28 mouse cellular contexts compared by ENCODE assay signal in the genomic region with DNA sequence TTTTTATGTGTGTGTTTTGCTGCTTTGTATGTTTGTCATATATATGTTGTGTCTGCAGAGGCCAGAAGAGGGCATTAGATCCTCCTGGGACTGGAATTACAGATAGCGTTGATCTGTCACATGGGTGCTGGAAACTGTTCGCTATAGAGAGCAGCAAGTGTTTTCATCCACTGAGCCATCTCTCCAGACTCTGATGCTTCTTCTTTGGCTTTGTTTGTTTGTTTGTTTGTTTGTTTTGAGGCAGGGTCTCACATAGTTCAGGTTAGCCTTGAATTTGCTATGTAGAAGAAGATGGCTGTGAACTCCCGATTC. TPM values are rescaled to one million over a fixed set of nuclear protein-coding genes. Genes with fewer than 3 reads are reported as not detected.
A peak's percentile ranks its signal among the peaks of the same experiment; 100 is the strongest.
DNase-seq lines count a peak whose midpoint lies in the region; ATAC-seq and TF ChIP-seq lines count a peak whose summit lies in the region.
"Had no signal": no experiment of that assay in that cellular context is flagged by ENCODE, and none has a peak within 500 bp of the region (broad histone marks: within the 10 kb centered on the region; RNA-seq: fewer than 3 reads in every experiment).

No protein-coding gene starts in this region.

- no peak overlapping the region for H3K4me2 ChIP-seq in kidney, postnatal 0 days (ENCODE audit: low read length)
- no peak overlapping the region for H3K4me2 ChIP-seq in liver, postnatal 0 days (ENCODE audit: low read depth, low read length)
- no peak overlapping the region for H3K4me2 ChIP-seq in intestine, embryonic 15.5 days (replicated peaks)
- no peak overlapping the region for H3K4me2 ChIP-seq in stomach, postnatal 0 days (replicated peaks; ENCODE audit: low read depth)
- H3K4me2 ChIP-seq: embryonic facial prominence, embryonic 13.5 days; forebrain, embryonic 12.5 days; forebrain, embryonic 15.5 days; heart, embryonic 13.5 days; hindbrain, embryonic 14.5 days had no signal

- ATAC-seq in kidney, postnatal 0 days (replicated peaks; ENCODE audit: low FRiP score, low read depth) = no peak
- ATAC-seq in liver, postnatal 0 days = no peak
- peak; percentile 50; the same call in 1 of the 2 replicates for ATAC-seq in intestine, embryonic 15.5 days
- no peak for ATAC-seq in stomach, postnatal 0 days (ENCODE audit: low FRiP score, low TSS enrichment)
- ATAC-seq: CD4-positive, CD25-positive, alpha-beta regulatory T cell, adult 4 months; forebrain, embryonic 15.5 days had no signal

- no peak overlapping the region for H3K27ac ChIP-seq in kidney, postnatal 0 days
- H3K27ac ChIP-seq in liver, postnatal 0 days (ENCODE audit: low read depth) = no peak overlapping the region
- no peak overlapping the region for H3K27ac ChIP-seq in intestine, embryonic 15.5 days
- H3K27ac ChIP-seq in stomach, postnatal 0 days (replicated peaks) = no peak overlapping the region
- H3K27ac ChIP-seq: embryonic facial prominence, embryonic 10.5 days; embryonic facial prominence, embryonic 13.5 days; forebrain, embryonic 12.5 days; forebrain, embryonic 15.5 days; heart, embryonic 13.5 days; hindbrain, embryonic 14.5 days had no signal

- H3K4me1 ChIP-seq in kidney, postnatal 0 days (replicated peaks; ENCODE audit: insufficient read depth, low read length) = no peaks in the 10 kb centered on the region
- H3K4me1 ChIP-seq in liver, postnatal 0 days (ENCODE audit: insufficient read depth) = no peaks in the 10 kb centered on the region
- no peaks in the 10 kb centered on the region for H3K4me1 ChIP-seq in intestine, embryonic 15.5 days (replicated peaks)
- H3K4me1 ChIP-seq in stomach, postnatal 0 days (replicated peaks; ENCODE audit: control insufficient read depth, insufficient read depth) = no peaks in the 10 kb centered on the region
- H3K4me1 ChIP-seq: embryonic facial prominence, embryonic 10.5 days; embryonic facial prominence, embryonic 13.5 days; forebrain, embryonic 12.5 days; forebrain, embryonic 15.5 days had no signal

- H3K4me3 ChIP-seq in kidney, postnatal 0 days (replicated peaks; ENCODE audit: low read depth, low read length) = no peak overlapping the region
- H3K4me3 ChIP-seq in liver, postnatal 0 days (ENCODE audit: low read depth, low read length) = no peak overlapping the region
- no peak overlapping the region for H3K4me3 ChIP-seq in intestine, embryonic 15.5 days (replicated peaks)
- no peak overlapping the region for H3K4me3 ChIP-seq in stomach, postnatal 0 days (ENCODE audit: low read depth, low read length)
- H3K4me3 ChIP-seq: embryonic facial prominence, embryonic 10.5 days; embryonic facial prominence, embryonic 13.5 days; erythroblast, embryonic 14.5 days; forebrain, embryonic 12.5 days; forebrain, embryonic 15.5 days; heart, embryonic 13.5 days had no signal

- no peaks in the 10 kb centered on the region for H3K9me3 ChIP-seq in kidney, postnatal 0 days (replicated peaks; ENCODE audit: low read length)
- H3K9me3 ChIP-seq in liver, postnatal 0 days (ENCODE audit: low read length) = no peaks in the 10 kb centered on the region
- no peaks in the 10 kb centered on the region for H3K9me3 ChIP-seq in intestine, embryonic 15.5 days
- no peaks in the 10 kb centered on the region for H3K9me3 ChIP-seq in stomach, postnatal 0 days (ENCODE audit: control insufficient read depth, low read length)
- H3K9me3 ChIP-seq: embryonic facial prominence, embryonic 10.5 days; embryonic facial prominence, embryonic 13.5 days; forebrain, embryonic 12.5 days; forebrain, embryonic 15.5 days; heart, embryonic 13.5 days had no signal

- peak; percentile 46; the same call in 1 of the 2 replicates for TF ChIP-seq CTCF in kidney, postnatal 0 days (IDR thresholded peaks at IDR 0.05; ENCODE audit: low read depth)
- 0 out of 2 replicates have a peak, but pooled peaks have one; percentile 16 for TF ChIP-seq CTCF in liver, postnatal 0 days (IDR thresholded peaks at IDR 0.05; ENCODE audit: low read depth)
- peak; percentile 14; the same call in 1 of the 2 replicates for TF ChIP-seq CTCF in stomach, postnatal 0 days (IDR thresholded peaks at IDR 0.05; ENCODE audit: low read depth)

- no peak for TF ChIP-seq EP300 in liver, postnatal 0 days (IDR thresholded peaks at IDR 0.05; ENCODE audit: low read depth)
- no peak for TF ChIP-seq EP300 in stomach, postnatal 0 days (optimal IDR thresholded peaks at IDR 0.05)

- H3K9ac ChIP-seq in kidney, postnatal 0 days (ENCODE audit: low read depth, low read length) = no peak overlapping the region
- no peak overlapping the region for H3K9ac ChIP-seq in liver, postnatal 0 days (replicated peaks)
- H3K9ac ChIP-seq in intestine, embryonic 15.5 days = no peak overlapping the region
- no peak overlapping the region for H3K9ac ChIP-seq in stomach, postnatal 0 days (ENCODE audit: low read length)
- H3K9ac ChIP-seq: embryonic facial prominence, embryonic 13.5 days; forebrain, embryonic 12.5 days; forebrain, embryonic 15.5 days; heart, embryonic 13.5 days; hindbrain, embryonic 14.5 days had no signal

- H3K27me3 ChIP-seq in kidney, postnatal 0 days (ENCODE audit: insufficient read depth, low read length) = no peaks in the 10 kb centered on the region
- H3K27me3 ChIP-seq in liver, postnatal 0 days (ENCODE audit: insufficient read depth, low read length) = no peaks in the 10 kb centered on the region
- H3K27me3 ChIP-seq in intestine, embryonic 15.5 days (replicated peaks) = no peaks in the 10 kb centered on the region
- H3K27me3 ChIP-seq in stomach, postnatal 0 days (ENCODE audit: control insufficient read depth, insufficient read depth, low read length) = no peaks in the 10 kb centered on the region
- H3K27me3 ChIP-seq: embryonic facial prominence, embryonic 13.5 days; forebrain, embryonic 12.5 days; forebrain, embryonic 15.5 days; heart, embryonic 13.5 days had no signal

- no peak for DNase-seq in kidney, postnatal 0 days (ENCODE audit: low spot score)
- no peak for DNase-seq in kidney, postnatal 10 days
- DNase-seq in liver, postnatal 0 days = no peak
- no peak for DNase-seq in liver
- no peak for DNase-seq in stomach, postnatal 0 days (ENCODE audit: low spot score)
- DNase-seq in right cerebral cortex, postnatal 10 days (ENCODE audit: low spot score in 2 of 2) = no peak
- DNase-seq in layer of hippocampus, adult 8-10 months (ENCODE audit: low spot score in 2 of 2) = no peak
- DNase-seq: adrenal gland, postnatal 10 days; cerebellum, adult 11 months; cerebellum, adult 2 months; cerebellum, adult 9-11 months; cerebellum, postnatal 25 days; embryo, embryonic 11 days; gastrocnemius, postnatal 25 days; heart, adult 18-20 months; heart, postnatal 14 days; heart, postnatal 4 days had no signal

- 70% methylated on average over 3 of the region's 3 CpGs for WGBS in kidney, postnatal 0 days
- WGBS in liver, postnatal 0 days (ENCODE audit: insufficient replicate concordance) = 65% methylated on average over 3 of the region's 3 CpGs
- WGBS in intestine, embryonic 15.5 days = 81% methylated on average over 3 of the region's 3 CpGs
- 91% methylated on average over 3 of the region's 3 CpGs for WGBS in stomach, postnatal 0 days

- no peaks in the 10 kb centered on the region for H3K36me3 ChIP-seq in kidney, postnatal 0 days (ENCODE audit: insufficient read depth, low read length)
- H3K36me3 ChIP-seq in liver, postnatal 0 days (replicated peaks; ENCODE audit: insufficient read depth, low read length) = no peaks in the 10 kb centered on the region
- H3K36me3 ChIP-seq in intestine, embryonic 15.5 days = no peaks in the 10 kb centered on the region
- H3K36me3 ChIP-seq in stomach, postnatal 0 days (ENCODE audit: control insufficient read depth, insufficient read depth, low read length) = no peaks in the 10 kb centered on the region
- H3K36me3 ChIP-seq: embryonic facial prominence, embryonic 10.5 days; embryonic facial prominence, embryonic 13.5 days; forebrain, embryonic 12.5 days; forebrain, embryonic 15.5 days; heart, embryonic 13.5 days had no signal

RNA-seq across cellular contexts. Expression of gene Mrs2, which starts 6.9 kb away (rescaled TPM):
- polyA plus RNA-seq in kidney, postnatal 0 days (2015; fragmentation: Nextera tagmentation; extraction: Ambion mirVana) = 13.7 and 13.8 TPM in 2 replicates
- 5.1 and 6.3 TPM in 2 replicates for polyA plus RNA-seq in liver, postnatal 0 days (2015; fragmentation: Nextera tagmentation; extraction: Ambion mirVana)
- polyA plus RNA-seq in intestine, embryonic 15.5 days (2015; fragmentation: Nextera tagmentation; extraction: Ambion mirVana) = 15.6 and 17.4 TPM in 2 replicates
- 13.9 and 16.4 TPM in 2 replicates for polyA plus RNA-seq in stomach, postnatal 0 days (2015; fragmentation: Nextera tagmentation; extraction: Ambion mirVana)
- 10 to 100 TPM; 47.9 to 75.3 (median 57.4) TPM for total RNA-seq in layer of hippocampus, adult 8-10 months (2022)

RNA-seq across cellular contexts. Expression of gene Dcdc2a, which starts 28.7 kb away (rescaled TPM):
- 73.7 and 88.5 TPM in 2 replicates for polyA plus RNA-seq in kidney, postnatal 0 days (2015; fragmentation: Nextera tagmentation; extraction: Ambion mirVana)
- polyA plus RNA-seq in liver, postnatal 0 days (2015; fragmentation: Nextera tagmentation; extraction: Ambion mirVana) = 1.2 and 1.5 TPM in 2 replicates
- 0.96 and 1.8 TPM in 2 replicates for polyA plus RNA-seq in intestine, embryonic 15.5 days (2015; fragmentation: Nextera tagmentation; extraction: Ambion mirVana)
- polyA plus RNA-seq in stomach, postnatal 0 days (2015; fragmentation: Nextera tagmentation; extraction: Ambion mirVana) = 0.07 and 0.24 TPM in 2 replicates
- 10 to 100 TPM; 10.3 to 16.6 (median 14.1) TPM for total RNA-seq in layer of hippocampus, adult 8-10 months (2022)
- total RNA-seq: common myeloid progenitor, adult 5-6 weeks; gastrocnemius, postnatal 25 days had no signal
- polyA plus RNA-seq: C2C12; CD4-positive, CD25-positive, alpha-beta regulatory T cell, adult 4 months; erythroblast, embryonic 14.5 days had no signal

Comparison
In these comparisons a context has a peak if more than half of its experiments do, and no peak if none do; other contexts are left out.
1. RNA of gene Dcdc2a, which starts 28.7 kb away (polyA plus RNA-seq): 73.7 to 88.5 TPM in kidney, postnatal 0 days; 1.2 to 1.5 TPM in liver, postnatal 0 days, 0.96 to 1.8 TPM in intestine, embryonic 15.5 days and 0.07 to 0.24 TPM in stomach, postnatal 0 days; every median in the first group is over 10 times any median in the second.
2. Peak in every context shown above with its lines, with median percentiles within 50 percentile points of each other: CTCF ChIP-seq.